Mouse (Mus musculus) limb, embryonic 15.5 days (tissue): Measurements from ENCODE around the gene Tbc1d9b. TPM values are rescaled to one million over a fixed set of nuclear protein-coding genes. Genes with fewer than 3 reads are reported as not detected.

Experiments
- ATAC-seq: fragments of 200-750 bp; cut with Nextera tagmentation; 2 replicates; pipeline ENCODE4 v1.8.0; 2017; ENCODE audit warnings: low read depth, moderate TSS enrichment; ENCODE audit not compliant: insufficient number of reproducible peaks, low FRiP score, low TSS enrichment
- H3K27ac ChIP-seq: fragments of 300-500 bp; sonication (generic); 2 replicates; pipeline ENCODE4 v1.5.1; 2015; ENCODE audit warnings: moderate library complexity, mild to moderate bottlenecking, inconsistent platforms
- H3K27me3 ChIP-seq: fragments of 300-500 bp; sonication (generic); 2 replicates; pipeline ENCODE4 v1.6.1; 2015; ENCODE audit warnings: inconsistent platforms
- H3K36me3 ChIP-seq: fragments of 300-500 bp; sonication (generic); 2 replicates; pipeline ENCODE4 v1.6.1; 2015; ENCODE audit warnings: inconsistent platforms
- H3K4me1 ChIP-seq: fragments of 300-500 bp; sonication (generic); 2 replicates; pipeline ENCODE4 v1.6.1; 2015; ENCODE audit warnings: inconsistent platforms
- H3K4me2 ChIP-seq: fragments of 300-500 bp; sonication (generic); 2 replicates; pipeline ENCODE4 v1.6.1; 2015; ENCODE audit warnings: mild to moderate bottlenecking, inconsistent platforms
- H3K4me3 ChIP-seq: fragments of 300-500 bp; sonication (generic); 2 replicates; pipeline ENCODE4 v1.5.1; 2015; ENCODE audit warnings: mild to moderate bottlenecking, inconsistent platforms
- H3K9ac ChIP-seq: fragments of 300-500 bp; sonication (generic); 2 replicates; pipeline ENCODE4 v1.6.1; 2015; ENCODE audit warnings: inconsistent platforms
- H3K9me3 ChIP-seq: fragments of 300-500 bp; sonication (generic); 2 replicates; pipeline ENCODE4 v1.6.1; 2016; ENCODE audit warnings: inconsistent platforms
- WGBS: fragments of 180-500 bp; shearing (Covaris S2); methylation state at CpG from one replicate; pipeline ENCODE4 v1.1.7; 2015; 5-methylcytosine and 5-hydroxymethylcytosine counted together
- polyA plus RNA-seq: library from polyadenylated mRNA; unstranded; fragments of >200 nt; fragmentation: Nextera tagmentation; extraction: Ambion mirVana; gene quantifications from 2 replicates; pipeline ENCODE4 v1.2.1, GENCODE M21; 2015

Tbc1d9b gene
- polyA plus RNA-seq, 1 experiment from 2014 or later, result 45.9 TPM

DNA sequence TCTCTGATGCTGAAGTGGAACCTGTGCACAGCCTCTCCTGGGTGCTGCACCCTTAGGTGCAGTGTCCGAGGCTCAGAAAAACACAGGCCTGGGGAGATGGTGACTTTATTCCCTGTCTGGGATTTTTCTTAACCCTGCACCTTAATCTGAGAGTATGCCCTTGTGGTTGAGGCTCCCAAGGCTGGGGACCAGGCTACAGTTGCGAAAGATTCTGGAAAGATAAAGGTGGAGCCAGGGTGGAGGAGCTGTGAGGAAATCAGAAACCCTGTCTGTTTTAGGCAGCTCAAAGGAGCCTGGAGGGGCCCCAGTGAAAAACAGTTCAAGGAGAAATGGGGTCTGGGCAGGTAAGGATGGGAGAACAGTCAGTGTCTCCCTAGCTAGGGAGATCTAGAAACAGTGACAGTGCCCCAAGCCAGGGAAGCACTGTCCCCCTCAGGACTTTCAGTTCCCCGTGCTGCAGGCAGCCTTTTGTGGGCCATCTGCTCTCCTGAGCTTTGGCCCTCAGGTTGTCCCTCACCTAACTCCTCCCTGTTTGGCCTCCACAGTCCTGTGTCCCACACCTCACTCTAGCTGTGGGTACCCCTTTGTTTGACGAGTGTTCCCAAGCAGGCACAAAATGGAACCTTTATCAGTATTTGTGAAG lies 85.6 kb downstream of the Tbc1d9b start:
- no peak for ATAC-seq
- 74% methylated on average over 4 of the region's 4 CpGs for WGBS
- H3K9me3 ChIP-seq, result no peaks in the 10 kb centered on the region
- no peak overlapping the region for H3K4me2 ChIP-seq
- no peak overlapping the region for H3K27ac ChIP-seq
- H3K4me1 ChIP-seq, result peaks cover 13% of the 10 kb centered on the region
- H3K27me3 ChIP-seq, result no peaks in the 10 kb centered on the region
- H3K9ac ChIP-seq, result no peak overlapping the region
- no peaks in the 10 kb centered on the region for H3K36me3 ChIP-seq
- H3K4me3 ChIP-seq, result no peak overlapping the region

DNA sequence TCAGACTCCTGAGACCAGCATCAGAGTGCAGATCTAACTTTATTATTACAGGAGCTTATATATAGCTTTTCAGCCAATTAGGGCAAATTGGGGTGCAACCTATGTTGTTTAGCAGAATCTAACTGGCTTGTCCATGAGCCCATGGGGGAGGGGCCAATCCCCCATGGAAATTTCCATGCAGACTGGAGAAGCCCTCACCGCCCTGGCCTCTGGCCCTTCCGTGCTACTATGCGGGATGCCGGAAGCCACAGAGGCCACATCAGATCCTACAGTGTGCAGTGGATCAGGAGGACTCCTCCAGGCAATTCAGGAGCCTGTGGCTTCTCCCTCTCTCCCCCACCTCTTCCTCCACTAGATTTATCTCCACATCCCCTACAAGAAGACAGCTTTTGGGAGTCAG lies 86.6 kb downstream of the Tbc1d9b start:
- WGBS, result 57% methylated on average over 4 of the region's 4 CpGs
- H3K4me3 ChIP-seq, result no peak overlapping the region
- H3K27ac ChIP-seq, result no peak overlapping the region
- no peak for ATAC-seq
- H3K9ac ChIP-seq, result no peak overlapping the region
- no peaks in the 10 kb centered on the region for H3K9me3 ChIP-seq
- H3K4me1 ChIP-seq, result peaks cover 14% of the 10 kb centered on the region
- no peak overlapping the region for H3K4me2 ChIP-seq
- no peaks in the 10 kb centered on the region for H3K27me3 ChIP-seq
- H3K36me3 ChIP-seq, result no peaks in the 10 kb centered on the region

DNA sequence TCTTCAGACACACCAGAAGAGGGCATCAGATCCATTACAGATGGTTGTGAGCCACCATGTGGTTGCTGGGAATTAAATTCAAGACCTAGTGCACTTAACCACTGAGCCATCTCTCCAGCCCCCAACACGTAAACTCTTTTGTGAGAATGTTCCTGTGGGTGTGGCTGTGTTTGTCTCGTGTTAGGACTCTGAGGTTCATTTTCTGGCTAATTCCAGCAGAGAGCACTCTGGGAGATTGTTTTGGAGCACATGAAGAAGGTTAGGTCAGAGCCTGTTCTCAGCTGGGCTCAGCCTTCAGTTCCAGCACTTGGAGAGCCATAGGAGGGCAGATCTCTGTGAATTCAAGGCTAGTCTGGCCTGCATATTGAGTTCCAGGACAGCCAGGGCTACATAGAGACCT lies 88.6 kb downstream of the Tbc1d9b start:
- no peak for ATAC-seq
- peaks cover 22% of the 10 kb centered on the region for H3K4me1 ChIP-seq
- no peaks in the 10 kb centered on the region for H3K9me3 ChIP-seq
- WGBS, result 28% methylated on average over 2 of the region's 2 CpGs
- H3K4me2 ChIP-seq, result no peak overlapping the region
- H3K27me3 ChIP-seq, result no peaks in the 10 kb centered on the region
- H3K9ac ChIP-seq, result no peak overlapping the region
- H3K4me3 ChIP-seq, result no peak overlapping the region
- no peak overlapping the region for H3K27ac ChIP-seq
- H3K36me3 ChIP-seq, result no peaks in the 10 kb centered on the region

Other genes with a start within 250 kb of the Tbc1d9b start
- 0.76 and 1.4 TPM in 2 replicates for gene Rasgef1c, start 229.6 kb upstream of the Tbc1d9b start, polyA plus RNA-seq
- gene Rnf130, start 106.0 kb upstream of the Tbc1d9b start, polyA plus RNA-seq, result 74.5 and 77.3 TPM in 2 replicates
- 15.5 and 16.2 TPM in 2 replicates for gene Mrnip, start 43.0 kb downstream of the Tbc1d9b start, polyA plus RNA-seq
- 241 and 262 TPM in 2 replicates for gene Sqstm1, start 79.4 kb downstream of the Tbc1d9b start, polyA plus RNA-seq
- 12.5 and 16.0 TPM in 2 replicates for gene Mgat4b, start 79.5 kb downstream of the Tbc1d9b start, polyA plus RNA-seq
- gene Ltc4s, start 107.2 kb downstream of the Tbc1d9b start, polyA plus RNA-seq, result 2.1 and 3.0 TPM in 2 replicates
- 5.4 and 6.1 TPM in 2 replicates for gene Maml1, start 160.9 kb downstream of the Tbc1d9b start, polyA plus RNA-seq
- 293 and 330 TPM in 2 replicates for gene Canx, start 194.3 kb downstream of the Tbc1d9b start, polyA plus RNA-seq
- gene Cby3, start 223.1 kb downstream of the Tbc1d9b start, polyA plus RNA-seq, result 0.37 TPM in 1 of 2 replicates, not detected in the other
- gene Hnrnph1, start 245.6 kb downstream of the Tbc1d9b start, polyA plus RNA-seq, result 370 and 395 TPM in 2 replicates